Mouse (Mus musculus): ENCODE results near the gene Snx29. TPM values are rescaled to one million over a fixed set of nuclear protein-coding genes. Genes with fewer than 3 reads are reported as not detected.

Snx29 gene
- total RNA-seq, 1 experiment = 9.6 TPM

- no peaks in the 10 kb centered on the region for H3K9me3 ChIP-seq (ENCODE audit: control insufficient read depth, insufficient read depth, low read depth, low read length)
- TF ChIP-seq ZC3H11A (IDR thresholded peaks at IDR 0.05; ENCODE audit: borderline replicate concordance, low read depth, low read length) (no peak), HCFC1 (IDR thresholded peaks at IDR 0.05; ENCODE audit: borderline replicate concordance, insufficient read depth, low read length) (no peak), ZNF384 (IDR thresholded peaks at IDR 0.05; ENCODE audit: low read depth, low read length) (no peak), CHD2 (IDR thresholded peaks at IDR 0.05; ENCODE audit: low read depth, low read length) (no peak), MAFK (IDR thresholded peaks at IDR 0.05; ENCODE audit: insufficient read depth, low read depth, low read length) (no peak)
- no peak overlapping the region for H3K4me3 ChIP-seq (ENCODE audit: insufficient read depth in 1 of 2, low read depth in 1 of 2, low read length in 2 of 2, poor library complexity in 1 of 2, severe bottlenecking in 1 of 2)
- H3K4me1 ChIP-seq (ENCODE audit: control insufficient read depth in 2 of 2, insufficient read depth in 2 of 2, low read length in 2 of 2, poor library complexity in 1 of 2) = no peaks in the 10 kb centered on the region
- no peak for DNase-seq (ENCODE audit: low read depth, low spot score)
- no peak overlapping the region for H3K27ac ChIP-seq (ENCODE audit: insufficient read depth, low read depth, low read length, poor library complexity, severe bottlenecking)
- in situ Hi-C loops (cut with MboI; ENCODE audit: low sequenced_read_pairs in 2 of 2, unreplicated experiment in 2 of 2) = no loop called here
- no peak overlapping the region for H3K9ac ChIP-seq (ENCODE audit: insufficient read depth, low read depth, low read length, poor library complexity, severe bottlenecking)
- H3K36me3 ChIP-seq (ENCODE audit: control insufficient read depth, insufficient read depth, low read length, poor library complexity, severe bottlenecking) = no peaks in the 10 kb centered on the region
Observed at GRCm38 (mm10) chr16:11688281-11689005, 365.7 kb downstream of the Snx29 start.

DNA sequence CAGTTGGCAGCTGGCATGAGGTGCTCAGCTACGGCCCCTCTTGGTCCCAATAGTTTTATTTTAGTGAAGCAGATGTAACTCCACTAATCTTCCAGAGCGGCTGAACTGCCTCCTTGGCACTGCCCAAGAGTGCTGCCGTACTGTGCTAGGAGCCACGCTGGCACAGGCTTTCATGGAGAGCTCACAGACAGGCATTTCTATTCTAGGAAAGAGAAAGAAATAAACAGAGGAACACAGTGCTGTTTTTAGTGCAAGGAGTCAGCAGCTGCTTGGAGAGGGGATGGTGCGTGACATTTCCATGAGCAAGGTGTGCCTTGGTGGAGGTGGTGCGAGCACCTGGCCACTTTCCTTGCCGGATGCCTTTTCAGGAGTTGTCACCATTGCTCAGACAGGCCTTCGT is 367.4 kb downstream of the Snx29 start:
- no peak overlapping the region for H3K4me3 ChIP-seq (ENCODE audit: insufficient read depth in 1 of 2, low read depth in 1 of 2, low read length in 2 of 2, poor library complexity in 1 of 2, severe bottlenecking in 1 of 2)
- H3K9ac ChIP-seq (ENCODE audit: insufficient read depth, low read depth, low read length, poor library complexity, severe bottlenecking) = no peak overlapping the region
- H3K36me3 ChIP-seq (ENCODE audit: control insufficient read depth, insufficient read depth, low read length, poor library complexity, severe bottlenecking) = no peaks in the 10 kb centered on the region
- in situ Hi-C loops (cut with MboI; ENCODE audit: low sequenced_read_pairs in 2 of 2, unreplicated experiment in 2 of 2) = no loop called here
- H3K4me1 ChIP-seq (ENCODE audit: control insufficient read depth in 2 of 2, insufficient read depth in 2 of 2, low read length in 2 of 2, poor library complexity in 1 of 2) = no peaks in the 10 kb centered on the region
- no peak for TF ChIP-seq CHD2 (IDR thresholded peaks at IDR 0.05; ENCODE audit: low read depth, low read length)
- TF ChIP-seq MAFK (IDR thresholded peaks at IDR 0.05; ENCODE audit: insufficient read depth, low read depth, low read length) = no peak
- TF ChIP-seq HCFC1 (IDR thresholded peaks at IDR 0.05; ENCODE audit: borderline replicate concordance, insufficient read depth, low read length) = no peak
- no peak for TF ChIP-seq ZC3H11A (IDR thresholded peaks at IDR 0.05; ENCODE audit: borderline replicate concordance, low read depth, low read length)
- no peak for TF ChIP-seq ZNF384 (IDR thresholded peaks at IDR 0.05; ENCODE audit: low read depth, low read length)
- no peaks in the 10 kb centered on the region for H3K9me3 ChIP-seq (ENCODE audit: control insufficient read depth, insufficient read depth, low read depth, low read length)
- no peak overlapping the region for H3K27ac ChIP-seq (ENCODE audit: insufficient read depth, low read depth, low read length, poor library complexity, severe bottlenecking)
- DNase-seq (ENCODE audit: low read depth, low spot score) = no peak

DNA sequence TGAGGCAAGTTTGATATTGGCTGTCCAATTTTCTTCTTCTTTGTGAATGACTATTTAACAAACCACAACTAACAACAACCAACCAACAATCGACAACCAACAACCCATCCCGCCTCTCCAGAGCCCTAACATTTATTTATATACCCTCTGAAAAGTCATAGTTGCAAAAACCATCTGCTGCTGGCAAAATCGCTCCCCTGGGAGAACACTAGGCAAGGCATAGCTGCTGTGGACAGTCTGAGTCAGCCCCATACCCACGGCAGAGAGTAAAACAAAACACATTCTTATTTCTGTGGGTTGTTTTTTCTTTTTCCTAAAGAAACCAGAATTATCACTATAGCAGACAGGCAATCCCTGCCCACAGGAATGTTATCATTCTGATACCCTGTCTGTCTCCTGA is 368.0 kb downstream of the Snx29 start:
- TF ChIP-seq HCFC1 (IDR thresholded peaks at IDR 0.05; ENCODE audit: borderline replicate concordance, insufficient read depth, low read length) = no peak
- no peak for TF ChIP-seq ZNF384 (IDR thresholded peaks at IDR 0.05; ENCODE audit: low read depth, low read length)
- no peak for TF ChIP-seq CHD2 (IDR thresholded peaks at IDR 0.05; ENCODE audit: low read depth, low read length)
- no peak for TF ChIP-seq MAFK (IDR thresholded peaks at IDR 0.05; ENCODE audit: insufficient read depth, low read depth, low read length)
- TF ChIP-seq ZC3H11A (IDR thresholded peaks at IDR 0.05; ENCODE audit: borderline replicate concordance, low read depth, low read length) = no peak
- Histone ChIP-seq H3K9ac (ENCODE audit: insufficient read depth, low read depth, low read length, poor library complexity, severe bottlenecking) (no peak overlapping the region), H3K27ac (ENCODE audit: insufficient read depth, low read depth, low read length, poor library complexity, severe bottlenecking) (no peak overlapping the region), H3K36me3 (ENCODE audit: control insufficient read depth, insufficient read depth, low read length, poor library complexity, severe bottlenecking) (no peaks in the 10 kb centered on the region), H3K4me3 (ENCODE audit: insufficient read depth in 1 of 2, low read depth in 1 of 2, low read length in 2 of 2, poor library complexity in 1 of 2, severe bottlenecking in 1 of 2) (no peak overlapping the region), H3K9me3 (ENCODE audit: control insufficient read depth, insufficient read depth, low read depth, low read length) (no peaks in the 10 kb centered on the region), H3K4me1 (ENCODE audit: control insufficient read depth in 2 of 2, insufficient read depth in 2 of 2, low read length in 2 of 2, poor library complexity in 1 of 2) (no peaks in the 10 kb centered on the region)
- in situ Hi-C loops (cut with MboI; ENCODE audit: low sequenced_read_pairs in 2 of 2, unreplicated experiment in 2 of 2) = no loop called here
- DNase-seq (ENCODE audit: low read depth, low spot score) = no peak

GRCm38 (mm10) chr16:11691487-11692200 is 368.9 kb downstream of the Snx29 start:
- no peak overlapping the region for H3K9ac ChIP-seq (ENCODE audit: insufficient read depth, low read depth, low read length, poor library complexity, severe bottlenecking)
- H3K27ac ChIP-seq (ENCODE audit: insufficient read depth, low read depth, low read length, poor library complexity, severe bottlenecking) = no peak overlapping the region
- in situ Hi-C loops (cut with MboI; ENCODE audit: low sequenced_read_pairs in 2 of 2, unreplicated experiment in 2 of 2) = no loop called here
- TF ChIP-seq HCFC1 (IDR thresholded peaks at IDR 0.05; ENCODE audit: borderline replicate concordance, insufficient read depth, low read length) = no peak
- no peak for TF ChIP-seq ZNF384 (IDR thresholded peaks at IDR 0.05; ENCODE audit: low read depth, low read length)
- no peak for TF ChIP-seq MAFK (IDR thresholded peaks at IDR 0.05; ENCODE audit: insufficient read depth, low read depth, low read length)
- no peak for TF ChIP-seq CHD2 (IDR thresholded peaks at IDR 0.05; ENCODE audit: low read depth, low read length)
- TF ChIP-seq ZC3H11A (IDR thresholded peaks at IDR 0.05; ENCODE audit: borderline replicate concordance, low read depth, low read length) = no peak
- H3K4me1 ChIP-seq (ENCODE audit: control insufficient read depth in 2 of 2, insufficient read depth in 2 of 2, low read length in 2 of 2, poor library complexity in 1 of 2) = peaks cover 0 to 2% of the 10 kb centered on the region in 2 experiments; a peak in 1 of 4 replicates
- H3K36me3 ChIP-seq (ENCODE audit: control insufficient read depth, insufficient read depth, low read length, poor library complexity, severe bottlenecking) = no peaks in the 10 kb centered on the region
- no peak for DNase-seq (ENCODE audit: low read depth, low spot score)
- no peaks in the 10 kb centered on the region for H3K9me3 ChIP-seq (ENCODE audit: control insufficient read depth, insufficient read depth, low read depth, low read length)
- no peak overlapping the region for H3K4me3 ChIP-seq (ENCODE audit: insufficient read depth in 1 of 2, low read depth in 1 of 2, low read length in 2 of 2, poor library complexity in 1 of 2, severe bottlenecking in 1 of 2)
